Mouse (Mus musculus) limb, embryonic 12.5 days (tissue): ENCODE results near the gene Ogfod2. TPM values are rescaled to one million over a fixed set of nuclear protein-coding genes. Genes with fewer than 3 reads are reported as not detected.

Experiments
- ATAC-seq: fragments of 200-750 bp; cut with Nextera tagmentation; 2 replicates; pipeline ENCODE4 v1.8.0; 2017; ENCODE audit warnings: low read depth, moderate TSS enrichment; ENCODE audit not compliant: insufficient number of reproducible peaks, insufficient read depth, low FRiP score, low TSS enrichment
- H3K27ac ChIP-seq: fragments of 300-500 bp; sonication (generic); 2 replicates; pipeline ENCODE4 v1.5.1; 2016; ENCODE audit warnings: mild to moderate bottlenecking, moderate library complexity
- H3K27me3 ChIP-seq: fragments of 300-500 bp; sonication (generic); 2 replicates; pipeline ENCODE4 v1.6.1; 2016; ENCODE audit warnings: mild to moderate bottlenecking, moderate library complexity
- H3K36me3 ChIP-seq: fragments of 300-500 bp; sonication (generic); 2 replicates; pipeline ENCODE4 v1.6.1; 2016; ENCODE audit warnings: mild to moderate bottlenecking, moderate library complexity
- H3K4me1 ChIP-seq: fragments of 300-500 bp; sonication (generic); replicated peaks from 2 replicates; pipeline ENCODE4 v1.6.1; 2016
- H3K4me2 ChIP-seq: fragments of 300-500 bp; sonication (generic); 2 replicates; pipeline ENCODE4 v1.6.1; 2016; ENCODE audit warnings: mild to moderate bottlenecking, moderate library complexity
- H3K4me3 ChIP-seq: fragments of 300-500 bp; sonication (generic); replicated peaks from 2 replicates; pipeline ENCODE4 v1.5.1; 2016; ENCODE audit warnings: mild to moderate bottlenecking
- H3K9ac ChIP-seq: fragments of 300-500 bp; sonication (generic); replicated peaks from 2 replicates; pipeline ENCODE4 v1.6.1; 2016; ENCODE audit warnings: mild to moderate bottlenecking, moderate library complexity
- H3K9me3 ChIP-seq: fragments of 300-500 bp; sonication (generic); 2 replicates; pipeline ENCODE4 v1.6.1; 2016; ENCODE audit warnings: mild to moderate bottlenecking, moderate library complexity
- WGBS: fragments of 180-500 bp; shearing (Covaris S2); methylation state at CpG from one replicate; pipeline ENCODE4 v1.1.7; 2016; 5-methylcytosine and 5-hydroxymethylcytosine counted together
- polyA plus RNA-seq: library from polyadenylated mRNA; unstranded; fragments of >200 nt; fragmentation: Nextera tagmentation; extraction: Ambion mirVana; gene quantifications from 2 replicates; pipeline ENCODE4 v1.2.1, GENCODE M21; 2016

Gene Ogfod2
- 13.9 and 18.5 TPM in 2 replicates for polyA plus RNA-seq

GRCm38 (mm10) chr5:124111742-124112497 is at the start of gene Ogfod2:
Ogfod2 (plus strand) TSS chr5:124112297.
- Histone ChIP-seq H3K9me3 (no peaks in the 10 kb centered on the region), H3K9ac (peak within 1 kb of the TSS; percentile 69)

GRCm38 (mm10) chr5:124069657-124070056 is 42.4 kb upstream of the Ogfod2 start:
- Histone ChIP-seq H3K9ac (no peak overlapping the region), H3K4me2 (no peak overlapping the region), H3K27ac (no peak overlapping the region), H3K4me3 (no peak overlapping the region), H3K9me3 (no peaks in the 10 kb centered on the region), H3K36me3 (no peaks in the 10 kb centered on the region), H3K27me3 (no peaks in the 10 kb centered on the region), H3K4me1 (peaks cover 12% of the 10 kb centered on the region)
- 88% methylated on average over 3 of the region's 3 CpGs for WGBS
- ATAC-seq: no peak

More at GRCm38 (mm10) chr5:124111742-124112497, at the start of gene Ogfod2:
- peak; percentile 95 for ATAC-seq
- Histone ChIP-seq H3K27ac (peak within 1 kb of the TSS; percentile 86), H3K4me2 (peak within 1 kb of the TSS; percentile 95), H3K4me1 (peaks cover 28% of the 10 kb centered on the region), H3K27me3 (no peaks in the 10 kb centered on the region), H3K4me3 (peak within 1 kb of the TSS; percentile 73), H3K36me3 (peaks cover 4% of the 10 kb centered on the region; the same call in 1 of the 2 replicates)
- WGBS: under 1% methylated on average over 66 of the region's 66 CpGs

GRCm38 (mm10) chr5:124073682-124074081 is 38.4 kb upstream of the Ogfod2 start:
- no peaks in the 10 kb centered on the region for H3K9me3 ChIP-seq
- H3K36me3 ChIP-seq: no peaks in the 10 kb centered on the region
- 40% methylated on average over 9 of the region's 9 CpGs for WGBS
- H3K4me1 ChIP-seq: peaks cover 18% of the 10 kb centered on the region
- H3K9ac ChIP-seq: 0 out of 2 replicates have a peak overlapping the region, but pooled peaks have one; percentile 12
- ATAC-seq: no peak
- no peak overlapping the region for H3K4me3 ChIP-seq
- 0 out of 2 replicates have a peak overlapping the region, but pooled peaks have one; percentile 41 for H3K27ac ChIP-seq
- no peaks in the 10 kb centered on the region for H3K27me3 ChIP-seq
- no peak overlapping the region for H3K4me2 ChIP-seq

GRCm38 (mm10) chr5:124074845-124075307 is 37.2 kb upstream of the Ogfod2 start:
- no peak for ATAC-seq
- no peaks in the 10 kb centered on the region for H3K36me3 ChIP-seq
- no peaks in the 10 kb centered on the region for H3K9me3 ChIP-seq
- WGBS: 49% methylated on average over 10 of the region's 10 CpGs
- no peak overlapping the region for H3K4me3 ChIP-seq
- no peak overlapping the region for H3K9ac ChIP-seq
- H3K4me2 ChIP-seq: no peak overlapping the region
- H3K4me1 ChIP-seq: peaks cover 18% of the 10 kb centered on the region
- no peaks in the 10 kb centered on the region for H3K27me3 ChIP-seq
- H3K27ac ChIP-seq: 0 out of 2 replicates have a peak overlapping the region, but pooled peaks have one; percentile 13

GRCm38 (mm10) chr5:124075716-124076115 is 36.4 kb upstream of the Ogfod2 start:
- Histone ChIP-seq H3K4me2 (no peak overlapping the region), H3K4me1 (peaks cover 18% of the 10 kb centered on the region), H3K4me3 (no peak overlapping the region), H3K9me3 (no peaks in the 10 kb centered on the region), H3K9ac (no peak overlapping the region), H3K27ac (no peak overlapping the region), H3K27me3 (no peaks in the 10 kb centered on the region), H3K36me3 (no peaks in the 10 kb centered on the region)
- WGBS: 63% methylated on average over 9 of the region's 9 CpGs
- ATAC-seq: no peak

GRCm38 (mm10) chr5:124076559-124076958 is 35.5 kb upstream of the Ogfod2 start:
- H3K9me3 ChIP-seq: no peaks in the 10 kb centered on the region
- H3K4me3 ChIP-seq: no peak overlapping the region
- H3K4me2 ChIP-seq: no peak overlapping the region
- peaks cover 18% of the 10 kb centered on the region for H3K4me1 ChIP-seq
- no peaks in the 10 kb centered on the region for H3K36me3 ChIP-seq
- no peak overlapping the region for H3K27ac ChIP-seq
- WGBS: 48% methylated on average over 9 of the region's 9 CpGs
- H3K27me3 ChIP-seq: no peaks in the 10 kb centered on the region
- no peak for ATAC-seq
- H3K9ac ChIP-seq: no peak overlapping the region

- Histone ChIP-seq H3K4me2 (no peak overlapping the region), H3K4me3 (no peak overlapping the region), H3K27ac (no peak overlapping the region), H3K9ac (no peak overlapping the region), H3K9me3 (no peaks in the 10 kb centered on the region), H3K27me3 (no peaks in the 10 kb centered on the region), H3K4me1 (peaks cover 12% of the 10 kb centered on the region), H3K36me3 (no peaks in the 10 kb centered on the region)
- ATAC-seq: no peak
- WGBS: 83% methylated on average over 13 of the region's 13 CpGs
These were observed 34.9 kb upstream of the Ogfod2 start for GRCm38 (mm10) chr5:124077241-124077640.

GRCm38 (mm10) chr5:124077856-124078460 is 34.1 kb upstream of the Ogfod2 start:
- no peak overlapping the region for H3K4me2 ChIP-seq
- H3K4me3 ChIP-seq: no peak overlapping the region
- no peaks in the 10 kb centered on the region for H3K9me3 ChIP-seq
- peaks cover 12% of the 10 kb centered on the region for H3K4me1 ChIP-seq
- H3K9ac ChIP-seq: no peak overlapping the region
- ATAC-seq: no peak
- H3K36me3 ChIP-seq: no peaks in the 10 kb centered on the region
- H3K27ac ChIP-seq: no peak overlapping the region
- 66% methylated on average over 6 of the region's 6 CpGs for WGBS
- H3K27me3 ChIP-seq: no peaks in the 10 kb centered on the region

GRCm38 (mm10) chr5:124078794-124079416 is 33.2 kb upstream of the Ogfod2 start:
- H3K27ac ChIP-seq: 0 out of 2 replicates have a peak overlapping the region, but pooled peaks have one; percentile 19
- no peak overlapping the region for H3K4me3 ChIP-seq
- H3K4me1 ChIP-seq: peaks cover 6% of the 10 kb centered on the region; the same call in 1 of the 2 replicates
- H3K36me3 ChIP-seq: no peaks in the 10 kb centered on the region
- H3K9me3 ChIP-seq: no peaks in the 10 kb centered on the region
- no peak overlapping the region for H3K4me2 ChIP-seq
- WGBS: 57% methylated on average over 9 of the region's 9 CpGs
- H3K9ac ChIP-seq: no peak overlapping the region
- ATAC-seq: no peak
- no peaks in the 10 kb centered on the region for H3K27me3 ChIP-seq

- H3K27ac ChIP-seq: no peak overlapping the region
- no peak for ATAC-seq
- no peak overlapping the region for H3K4me2 ChIP-seq
- H3K9ac ChIP-seq: no peak overlapping the region
- H3K4me3 ChIP-seq: no peak overlapping the region
- 90% methylated on average over 17 of the region's 17 CpGs for WGBS
- peaks cover 4% of the 10 kb centered on the region; the same call in 1 of the 2 replicates for H3K4me1 ChIP-seq
- no peaks in the 10 kb centered on the region for H3K36me3 ChIP-seq
- no peaks in the 10 kb centered on the region for H3K27me3 ChIP-seq
- H3K9me3 ChIP-seq: no peaks in the 10 kb centered on the region
These were observed 32.2 kb upstream of the Ogfod2 start for GRCm38 (mm10) chr5:124079880-124080279.

- H3K27me3 ChIP-seq: peaks cover 3% of the 10 kb centered on the region
- H3K4me3 ChIP-seq: no peak overlapping the region
- no peak overlapping the region for H3K27ac ChIP-seq
- 83% methylated on average over 10 of the region's 10 CpGs for WGBS
- H3K36me3 ChIP-seq: no peaks in the 10 kb centered on the region
- H3K4me2 ChIP-seq: no peak overlapping the region
- H3K9ac ChIP-seq: no peak overlapping the region
- no peaks in the 10 kb centered on the region for H3K9me3 ChIP-seq
- no peaks in the 10 kb centered on the region; the same call in 1 of the 2 replicates for H3K4me1 ChIP-seq
- no peak for ATAC-seq
These were observed 29.6 kb upstream of the Ogfod2 start for GRCm38 (mm10) chr5:124082447-124082846.
